Mouse (Mus musculus) heart, adult 9 months (tissue): ENCODE data around the gene Glis1.

ENCODE experiments used
- DNase-seq, 2 experiments: peaks; one replicate each; pipeline ENCODE4 v3.0.0; 2022; ENCODE audit warnings: low spot score in 2 of 2

Gene Glis1

DNA sequence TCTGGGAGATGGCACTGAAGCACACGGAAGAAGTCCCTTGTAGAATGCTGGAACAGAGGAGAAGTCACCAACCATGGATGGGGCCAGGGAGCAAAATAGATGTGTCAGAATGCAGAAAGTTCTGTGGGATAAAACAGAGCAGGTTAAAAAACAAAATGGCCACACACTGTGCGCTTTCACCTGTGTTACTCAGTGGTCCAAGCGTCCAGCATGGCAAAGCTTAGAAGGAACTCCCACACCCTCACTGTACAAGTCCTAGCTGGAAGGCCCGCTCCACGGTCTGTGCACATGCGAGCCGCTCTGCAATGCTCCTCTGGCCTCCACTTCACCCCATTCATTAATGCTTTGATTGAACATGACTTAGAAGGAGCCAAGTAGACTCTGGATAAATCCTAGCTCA lies 81.2 kb downstream of the Glis1 start:
- no peak for DNase-seq

DNA sequence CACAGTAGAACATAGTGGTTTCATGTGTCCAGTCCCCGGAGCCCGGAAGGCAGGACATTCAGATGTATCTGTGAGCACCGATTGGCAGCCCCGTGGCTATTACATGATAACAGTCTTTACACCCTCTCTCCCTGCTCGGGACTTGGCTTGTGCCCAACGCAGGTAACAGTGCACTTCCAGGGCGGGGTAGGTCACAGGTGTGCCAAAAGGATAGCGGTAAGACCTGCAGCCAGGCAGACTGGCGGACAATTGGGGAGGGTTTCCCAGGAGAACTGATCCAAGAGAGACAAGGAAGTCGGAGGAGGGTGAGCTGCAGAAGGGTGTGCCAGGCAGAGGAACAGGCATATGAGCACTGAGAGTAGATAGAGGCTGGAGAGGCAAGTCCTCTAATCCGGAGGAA lies 84.4 kb downstream of the Glis1 start:
- DNase-seq, result no peak

DNA sequence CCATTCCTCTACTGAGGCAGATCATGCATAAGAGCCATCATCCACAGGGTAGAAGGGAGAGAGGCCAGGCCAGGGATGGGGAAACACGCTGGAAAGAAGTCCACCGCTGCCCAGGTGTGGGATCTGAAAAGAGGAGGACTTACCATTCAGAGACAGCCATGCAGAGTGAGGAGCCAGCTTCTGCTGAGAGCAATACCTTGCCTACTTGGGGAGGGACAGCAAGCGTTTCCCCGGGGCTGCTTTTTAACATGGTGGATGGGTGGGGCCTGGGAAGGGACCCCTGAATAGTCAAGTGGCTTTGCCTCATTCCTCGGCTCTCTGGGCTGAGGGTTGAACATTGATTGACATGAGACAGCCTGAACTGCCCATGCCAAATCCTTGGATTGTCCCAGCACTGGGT lies 85.7 kb downstream of the Glis1 start:
- no peak for DNase-seq

DNA sequence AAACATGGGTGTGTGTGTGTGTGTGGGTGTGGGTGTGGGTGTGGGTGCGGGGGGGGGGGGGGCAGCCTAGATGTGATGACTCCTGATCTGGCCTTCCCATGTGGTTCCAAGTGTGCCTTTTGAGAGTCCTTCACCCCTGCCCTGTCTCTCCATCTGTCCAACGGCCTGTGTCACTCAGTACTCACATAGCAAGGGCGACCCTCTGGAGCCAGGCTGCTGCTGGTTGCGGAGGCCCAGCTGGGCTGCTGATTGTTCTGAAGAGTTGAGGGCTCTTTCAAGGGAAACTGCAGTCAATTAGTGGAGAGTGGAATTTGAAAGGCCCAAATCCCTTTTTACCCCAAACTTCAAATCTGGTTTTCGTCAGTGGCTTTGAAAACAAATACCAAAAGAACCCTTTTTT lies 86.4 kb downstream of the Glis1 start:
- DNase-seq, result no peak

DNA sequence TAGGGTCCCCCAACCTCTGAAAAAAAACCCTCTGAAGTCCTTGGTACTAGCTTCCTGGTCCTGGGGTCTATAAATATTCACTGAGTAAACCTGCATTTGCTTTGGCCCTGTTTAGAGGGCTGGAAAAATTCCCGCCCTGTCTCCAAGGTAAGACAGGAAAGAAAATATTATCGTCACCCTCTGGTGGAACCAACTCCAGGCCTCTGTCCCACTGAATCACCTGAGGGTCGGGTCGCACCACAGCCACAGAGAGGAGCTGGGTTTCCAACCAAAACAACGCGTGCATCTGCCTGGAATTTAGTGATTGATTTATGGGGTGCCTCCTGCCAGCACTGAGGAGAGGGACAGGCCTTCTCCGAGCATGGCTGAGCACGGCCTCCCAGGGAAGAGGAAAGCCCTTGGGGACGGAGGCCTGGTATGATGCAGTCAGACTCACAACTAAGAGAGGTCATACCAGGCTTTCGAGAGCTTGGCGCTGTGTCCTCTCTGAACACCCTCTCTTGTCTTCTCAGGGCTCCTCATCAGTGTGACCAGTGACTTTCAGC lies 89.3 kb downstream of the Glis1 start:
- DNase-seq, result no peak

DNA sequence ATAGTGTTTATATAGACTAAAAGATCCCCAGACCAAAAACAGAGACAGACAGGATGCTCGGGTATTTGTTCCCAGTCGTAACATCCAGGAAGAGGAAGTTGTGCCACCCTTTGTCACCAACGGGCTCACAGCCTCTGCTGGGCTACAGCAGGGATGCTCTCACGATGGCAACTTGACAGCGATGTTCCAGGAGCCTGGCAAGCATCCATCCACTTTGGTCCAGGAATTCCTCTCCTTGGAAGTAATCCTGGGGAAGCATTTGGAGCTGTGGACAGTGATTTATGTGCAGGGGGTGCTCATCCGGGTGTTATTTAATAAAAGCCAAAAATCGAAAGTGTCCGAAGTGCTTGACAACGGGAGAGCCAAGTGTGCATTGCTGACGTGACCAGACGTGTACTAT lies 100.7 kb downstream of the Glis1 start:
- no peak for DNase-seq

DNA sequence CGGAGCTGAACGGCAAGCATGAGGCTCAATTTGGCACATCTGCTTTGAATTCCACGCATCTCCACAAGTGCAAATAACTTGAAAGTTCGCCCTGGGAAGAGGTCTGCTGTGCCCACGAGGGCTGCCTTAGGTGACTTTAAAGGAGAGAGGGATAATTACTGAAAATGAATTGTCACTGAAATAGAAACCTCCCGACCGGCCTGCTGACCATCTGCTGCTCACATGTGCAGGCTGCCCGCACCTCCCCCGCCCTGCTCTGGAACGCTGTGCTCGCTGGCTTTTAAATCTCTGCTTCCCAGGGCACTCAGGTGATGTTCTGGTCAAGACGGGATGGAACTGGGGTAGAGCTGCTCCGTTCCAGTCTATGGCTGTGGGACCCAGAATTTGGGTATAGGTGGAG lies 103.7 kb downstream of the Glis1 start:
- no peak for DNase-seq

DNA sequence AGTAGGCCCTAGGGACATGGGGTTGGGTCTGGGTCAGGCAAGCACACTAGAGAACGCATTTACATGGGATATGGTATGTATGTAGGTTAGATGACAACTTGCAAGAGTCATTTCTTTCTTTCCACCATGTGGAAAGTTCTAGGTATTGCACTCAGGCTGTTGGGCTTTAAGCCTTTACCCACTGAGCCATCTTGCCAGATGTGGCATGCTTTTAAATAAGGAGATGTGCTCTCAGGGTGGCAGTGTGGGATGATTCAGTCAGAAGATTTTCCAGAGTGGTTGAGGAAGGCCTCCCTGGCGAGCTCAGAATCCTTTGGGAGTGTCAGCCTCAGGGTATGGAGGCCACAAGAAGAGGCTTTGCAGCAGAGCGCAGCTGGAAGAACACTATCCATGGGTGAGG lies 104.2 kb downstream of the Glis1 start:
- no peak for DNase-seq

DNA sequence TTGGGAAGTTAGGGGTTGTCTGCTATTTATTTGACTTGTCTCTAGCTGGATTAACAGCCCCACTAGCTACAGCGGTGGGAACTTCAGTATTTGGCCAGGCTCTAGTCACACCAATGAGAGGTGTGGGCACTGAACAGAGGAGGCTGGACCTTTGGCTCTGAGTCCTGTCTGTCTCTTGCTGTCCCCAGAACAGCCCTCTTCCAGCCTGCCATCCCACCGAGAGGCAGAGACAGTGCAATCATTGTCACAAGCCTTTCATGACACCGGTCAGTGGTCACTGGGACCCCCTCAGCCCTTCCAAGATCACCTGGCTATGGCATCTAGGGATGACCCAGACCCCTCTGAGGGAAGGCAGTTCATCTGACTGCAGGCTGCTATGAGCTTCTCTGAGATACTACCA lies 104.6 kb downstream of the Glis1 start:
- no peak for DNase-seq

DNA sequence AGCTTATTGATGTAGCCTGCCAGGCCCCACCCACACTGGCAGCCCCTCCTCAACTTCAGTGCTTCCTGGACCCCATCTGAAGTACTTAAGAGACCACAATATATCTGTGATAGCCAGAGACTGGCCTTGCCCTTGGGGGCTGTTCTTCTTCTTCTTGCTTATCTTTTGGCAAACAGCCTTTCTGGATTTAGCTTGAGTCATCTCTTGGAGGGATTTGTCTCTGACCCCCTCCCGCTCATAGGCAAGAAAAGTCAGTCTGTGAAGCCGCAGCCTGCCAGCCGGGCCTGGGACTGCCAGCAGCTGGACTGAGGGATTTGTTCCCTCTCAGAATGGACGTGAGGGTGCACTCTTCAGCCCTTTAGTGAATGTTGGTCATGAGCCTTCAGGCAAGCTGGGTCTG lies 107.4 kb downstream of the Glis1 start:
- no peak for DNase-seq

DNA sequence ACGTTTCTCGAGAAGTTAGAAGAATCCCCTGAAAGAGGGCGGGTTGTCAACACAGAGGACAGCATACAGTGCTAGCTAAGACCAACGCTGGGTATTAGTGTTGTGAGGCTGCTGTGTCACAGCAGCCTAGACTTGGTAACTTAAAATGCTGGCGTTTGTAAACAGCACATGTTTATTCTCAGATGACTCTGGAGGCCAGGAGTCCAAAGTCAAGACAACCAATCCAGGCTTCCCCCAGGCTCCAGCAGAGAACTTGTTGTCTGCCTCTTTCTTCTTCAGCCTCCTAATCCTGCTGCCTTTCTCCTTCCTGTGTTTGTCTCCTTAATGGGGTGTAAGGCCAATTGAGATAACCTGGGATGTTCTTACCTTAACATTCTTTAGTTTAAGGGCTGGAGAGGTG lies 110.5 kb downstream of the Glis1 start:
- no peak for DNase-seq

DNA sequence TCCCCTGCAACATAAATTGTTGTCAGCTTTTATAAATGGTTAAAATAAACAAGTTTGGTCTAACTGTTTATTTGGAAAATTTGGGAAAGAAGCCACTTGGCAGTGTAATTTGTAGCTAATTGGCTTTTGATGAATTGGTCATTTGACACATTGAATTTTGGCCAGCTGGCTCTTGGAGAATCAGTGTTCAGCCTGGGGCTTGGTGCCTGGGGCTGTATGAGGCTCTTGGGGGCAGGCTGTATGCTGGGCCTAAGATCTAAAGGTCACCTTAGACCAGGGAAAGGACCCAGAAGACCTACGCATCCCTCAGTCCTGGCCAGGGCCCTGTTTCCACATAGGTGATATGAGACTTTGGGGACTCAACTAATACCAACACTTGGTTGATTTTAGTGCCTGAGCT lies 111.3 kb downstream of the Glis1 start:
- DNase-seq, result no peak

DNA sequence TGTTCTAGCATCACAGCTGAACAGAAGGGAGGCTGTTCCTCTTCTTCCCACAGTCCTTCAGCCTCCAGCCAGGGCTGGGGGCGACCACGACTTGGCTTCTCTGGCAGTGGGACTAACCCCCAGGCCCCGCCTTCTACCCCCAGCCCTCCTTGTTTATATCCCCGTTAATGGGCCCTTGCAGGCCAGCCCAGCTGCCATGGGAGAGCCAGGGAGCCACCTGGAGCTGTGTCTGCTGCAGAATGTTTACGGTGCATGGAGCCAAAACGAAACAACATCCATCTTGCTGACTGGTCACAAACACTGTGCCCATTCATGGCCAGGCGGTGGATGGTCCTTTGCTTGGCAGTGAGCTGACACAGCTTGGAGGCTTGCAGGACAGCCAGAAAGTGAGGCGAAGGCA lies 112.1 kb downstream of the Glis1 start:
- DNase-seq, result no peak

DNA sequence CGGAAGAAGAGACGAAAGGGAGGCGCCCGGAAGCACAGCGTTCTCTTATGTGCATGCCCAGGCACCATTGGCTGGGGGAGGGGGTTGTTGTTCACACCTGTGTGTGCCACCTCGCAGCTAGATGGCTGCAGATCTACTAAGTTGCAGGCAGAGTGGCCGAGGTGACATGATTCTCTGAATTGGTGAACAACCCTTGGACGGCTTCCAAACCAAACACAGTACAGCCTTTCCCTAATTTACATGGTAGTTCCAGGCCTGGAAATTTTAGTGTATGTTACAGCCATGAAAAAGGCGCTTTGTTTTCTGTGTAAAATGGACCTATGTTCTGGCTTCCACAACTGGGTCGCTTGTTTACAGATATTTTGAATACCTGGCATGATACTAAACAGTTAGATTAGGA lies 115.7 kb downstream of the Glis1 start:
- DNase-seq, result no peak

DNA sequence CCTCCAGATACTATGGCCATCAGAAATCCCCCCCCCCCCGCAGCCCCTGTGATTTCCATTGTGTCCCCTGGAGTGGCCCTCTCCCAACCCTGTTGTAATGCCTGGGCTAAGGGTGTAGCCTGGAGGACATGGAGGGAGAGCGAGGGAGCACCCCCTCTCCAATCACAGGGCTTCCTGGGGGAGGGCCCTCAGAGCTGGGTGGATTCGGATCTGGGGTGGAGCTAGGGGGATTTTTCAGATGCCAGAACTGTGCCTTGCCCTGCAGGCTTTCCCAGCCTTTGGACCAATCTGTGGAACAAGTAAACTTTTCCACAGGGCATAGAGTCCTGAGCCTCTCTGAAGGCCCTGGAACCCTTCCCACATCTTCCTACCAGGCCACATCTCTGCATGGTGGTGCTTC lies 116.2 kb downstream of the Glis1 start:
- no peak for DNase-seq

DNA sequence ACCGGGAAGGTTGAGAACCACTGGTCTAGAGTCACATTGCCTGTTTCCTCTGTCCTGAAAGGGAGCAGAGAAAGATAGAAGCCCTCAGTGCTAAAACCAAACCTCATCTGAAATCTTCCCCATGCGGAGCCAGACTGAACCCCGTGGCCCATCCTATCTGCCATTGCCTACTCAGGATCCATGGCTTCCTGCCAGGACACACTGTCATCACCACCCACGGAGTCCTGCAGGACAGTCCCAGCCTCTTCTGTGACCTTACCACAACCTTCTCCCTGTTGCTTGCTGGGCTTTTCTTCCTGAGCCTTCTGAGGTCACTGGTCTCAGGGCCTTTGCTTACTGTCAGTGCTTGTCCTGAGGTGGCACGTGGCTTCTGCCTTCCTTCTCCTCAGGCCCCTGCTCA lies 118.3 kb downstream of the Glis1 start:
- DNase-seq, result peak in 1 of 2 experiments; percentile 16

DNA sequence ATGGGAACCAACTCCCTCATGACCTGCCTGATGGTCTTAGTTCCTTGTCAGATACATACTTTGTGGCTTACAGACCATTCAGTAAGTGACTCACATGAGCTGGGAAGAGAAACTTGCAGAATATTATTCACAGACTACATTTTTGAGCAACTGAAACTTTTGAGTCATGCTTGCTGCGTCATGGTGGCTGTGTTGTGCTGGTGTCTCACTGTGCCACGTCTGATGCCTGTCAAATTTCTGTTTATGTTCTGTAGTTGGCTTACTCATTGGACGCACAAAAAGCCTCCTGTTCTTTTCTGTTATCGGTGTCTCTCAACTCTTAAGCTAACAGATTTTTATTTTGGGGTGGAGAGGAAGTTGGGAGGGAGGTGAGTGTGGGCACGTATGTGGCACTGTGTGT lies 119.4 kb downstream of the Glis1 start:
- no peak for DNase-seq

DNA sequence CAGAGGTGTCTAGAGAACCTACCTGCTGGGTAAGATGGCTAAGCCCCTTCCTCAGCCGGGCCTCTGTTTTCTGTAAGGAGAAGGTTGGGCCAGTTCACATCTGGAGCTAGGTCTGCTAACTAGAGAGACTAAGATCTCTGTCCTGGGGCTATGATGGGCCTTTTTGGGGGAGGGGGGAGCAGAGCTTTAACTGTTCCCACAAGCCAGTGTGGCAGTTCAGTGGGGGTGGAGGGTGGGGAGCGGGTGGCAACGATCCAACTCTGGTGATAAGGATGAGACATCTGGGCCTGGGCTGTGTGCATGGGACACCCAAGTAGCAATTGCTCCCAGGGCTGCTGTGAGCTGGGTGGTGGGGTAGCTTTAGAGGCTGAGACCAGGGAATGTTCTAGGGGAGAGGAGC lies 124.4 kb downstream of the Glis1 start:
- no peak for DNase-seq

DNA sequence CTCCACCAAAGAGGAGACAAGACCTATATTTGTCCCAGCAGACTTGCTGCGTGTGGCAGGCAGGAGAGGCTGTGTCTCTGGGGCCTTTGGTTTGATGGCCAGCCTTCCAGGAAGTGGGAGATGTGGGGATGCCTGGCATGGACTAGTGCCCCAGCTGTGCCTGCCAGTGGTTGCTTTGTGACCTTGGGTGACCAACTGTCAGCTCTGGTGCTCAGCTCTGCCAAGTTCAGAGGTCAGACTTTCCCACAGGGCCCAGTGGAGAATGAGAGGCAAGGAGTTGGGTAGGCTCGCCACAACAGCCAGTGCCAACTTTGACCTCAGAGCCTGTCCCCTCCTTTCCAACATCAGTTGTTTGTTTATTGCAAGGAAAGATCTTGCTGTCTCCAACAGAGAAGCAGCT lies 126.7 kb downstream of the Glis1 start:
- DNase-seq, result no peak

DNA sequence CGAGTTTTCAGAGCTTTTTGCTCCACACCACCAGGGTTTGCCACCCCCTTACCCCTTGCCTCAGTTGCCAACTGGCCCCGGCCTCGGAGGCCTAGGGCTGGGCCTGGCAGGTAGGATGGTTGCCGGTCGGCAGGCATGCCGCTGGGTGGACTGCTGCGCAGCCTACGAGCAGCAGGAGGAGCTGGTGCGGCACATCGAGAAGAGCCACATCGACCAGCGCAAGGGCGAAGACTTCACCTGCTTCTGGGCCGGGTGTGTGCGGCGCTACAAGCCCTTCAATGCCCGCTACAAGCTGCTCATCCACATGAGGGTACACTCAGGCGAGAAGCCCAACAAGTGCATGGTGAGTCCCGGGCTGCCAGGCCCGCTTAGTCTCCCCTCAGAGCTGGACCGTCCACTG lies 133.8 kb downstream of the Glis1 start:
- no peak for DNase-seq

DNA sequence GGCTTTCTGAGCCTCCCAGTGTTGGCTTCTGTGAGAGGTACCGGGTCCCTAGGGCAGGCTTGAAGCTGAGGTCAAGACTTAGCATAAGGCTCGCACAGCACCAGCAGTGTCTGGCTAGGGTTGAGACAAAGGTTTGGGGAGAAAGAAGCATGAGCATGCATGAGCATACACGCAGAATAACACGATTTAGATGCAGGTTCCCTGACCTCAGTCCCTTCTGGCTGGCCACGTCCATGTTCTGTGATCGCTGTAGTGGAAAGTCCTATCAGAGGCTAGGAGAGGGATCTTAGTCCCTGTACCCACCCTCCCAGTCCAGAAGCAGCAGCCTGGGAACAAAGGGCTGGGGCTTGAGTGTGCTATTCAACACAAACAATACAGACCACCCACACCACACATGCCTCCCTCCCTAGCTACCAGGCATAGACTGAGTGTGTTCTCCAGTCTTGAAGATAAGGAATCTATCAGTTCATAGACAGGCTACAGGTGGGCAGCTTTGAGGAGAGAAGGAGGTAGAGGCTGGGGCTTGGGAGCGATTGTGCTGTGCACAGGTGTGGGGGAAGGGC lies 134.6 kb downstream of the Glis1 start:
- DNase-seq, result no peak

DNA sequence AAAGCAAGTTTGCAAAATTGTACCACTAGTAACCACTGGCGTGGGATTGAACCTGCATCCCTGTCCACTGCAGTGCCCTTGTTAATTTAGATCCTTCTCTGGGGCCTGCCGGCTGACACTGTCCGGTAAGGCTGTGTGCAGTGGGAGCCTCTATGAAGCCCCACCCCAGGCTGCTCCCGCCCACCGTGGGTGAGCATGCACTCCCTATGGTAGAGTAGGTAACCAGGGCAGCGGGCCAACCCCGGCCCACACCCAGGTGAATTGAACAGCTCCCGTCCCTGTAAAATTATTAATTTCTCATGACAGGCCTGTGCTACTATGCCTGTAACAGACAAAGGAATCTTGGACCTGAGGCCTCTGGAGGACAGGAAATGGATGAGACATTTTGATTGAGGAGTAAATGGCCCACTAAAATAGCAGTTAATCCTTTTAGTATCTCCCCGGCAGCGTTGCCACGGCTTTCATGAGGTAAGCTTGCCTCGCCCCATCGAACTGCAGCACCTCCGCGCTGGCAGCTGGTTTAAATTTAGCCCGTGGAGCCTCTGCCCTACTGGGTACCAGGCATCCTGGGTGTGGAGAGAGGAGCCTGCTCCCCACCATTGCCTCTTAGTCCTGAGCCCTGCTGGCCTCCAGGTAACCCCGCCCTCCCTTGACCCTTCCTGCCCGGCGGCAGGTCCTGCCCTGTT lies 136.1 kb downstream of the Glis1 start:
- DNase-seq, result no peak

DNA sequence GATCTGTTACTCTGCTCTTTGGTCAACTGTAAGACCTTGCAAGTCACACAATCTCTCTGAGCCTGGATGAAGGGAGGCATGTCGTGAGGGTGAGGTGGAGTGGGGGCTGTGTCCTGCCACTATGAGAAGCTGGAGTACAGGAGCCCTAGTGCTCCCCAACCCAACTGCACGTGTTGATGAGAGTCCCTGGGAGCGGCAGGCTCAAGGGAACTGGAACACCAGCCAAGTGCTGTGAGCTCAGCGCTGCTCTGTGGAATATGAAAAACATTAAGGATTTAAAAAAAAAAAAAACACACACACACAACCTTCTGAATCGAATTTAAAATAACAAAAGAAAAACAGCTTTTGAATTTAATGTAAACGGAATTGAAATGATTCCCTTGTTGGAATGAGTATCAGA lies 141.4 kb downstream of the Glis1 start:
- DNase-seq, result no peak

DNA sequence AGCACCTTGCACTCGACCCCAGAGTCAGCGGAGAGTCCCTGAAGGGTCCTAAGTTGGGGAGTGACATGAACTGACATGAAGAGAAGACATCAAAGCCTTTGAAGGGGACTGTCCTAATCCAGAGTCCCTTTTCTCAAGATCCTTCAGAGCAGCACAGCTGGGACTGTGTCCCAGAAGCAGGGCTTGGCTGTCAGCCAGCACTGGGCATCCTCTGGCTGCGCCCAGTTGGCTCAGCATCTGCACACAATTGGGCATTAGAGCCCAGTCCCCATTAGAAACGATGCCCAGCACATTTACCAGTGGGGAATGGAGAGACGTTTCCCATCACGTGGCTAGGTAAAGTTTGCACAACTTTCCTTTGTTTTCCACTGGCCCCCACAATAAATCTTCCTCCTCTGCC lies 142.4 kb downstream of the Glis1 start:
- DNase-seq, result no peak
